Mouse (Mus musculus): ENCODE results near the gene Zswim1.
"Not testable (repeated sequence)": the region's sequence is repeated elsewhere in the genome, so short reads cannot be mapped to it uniquely, and the experiment has no call there.

The Zswim1 gene

DNA sequence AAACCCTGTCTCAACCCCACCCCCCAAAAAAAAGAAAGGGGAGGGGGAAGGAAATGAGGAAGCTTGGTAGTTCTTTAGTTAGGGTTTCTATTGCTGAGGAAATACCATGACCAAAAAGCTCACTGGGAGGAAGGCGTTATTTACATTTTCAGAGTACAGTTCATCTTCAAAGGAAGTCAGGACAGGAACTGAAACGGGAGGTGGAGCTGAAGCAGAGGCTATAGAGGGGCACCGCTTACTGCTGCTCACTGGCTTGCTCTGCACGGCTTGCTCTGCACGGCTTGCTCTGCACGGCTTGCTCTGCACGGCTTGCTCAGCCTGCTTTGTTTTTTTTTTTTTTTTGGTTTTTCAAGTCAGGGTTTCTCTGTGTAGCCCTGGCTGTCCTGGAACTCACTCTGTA is 46.0 kb downstream of the Zswim1 start:
- no peak for DNase-seq

DNA sequence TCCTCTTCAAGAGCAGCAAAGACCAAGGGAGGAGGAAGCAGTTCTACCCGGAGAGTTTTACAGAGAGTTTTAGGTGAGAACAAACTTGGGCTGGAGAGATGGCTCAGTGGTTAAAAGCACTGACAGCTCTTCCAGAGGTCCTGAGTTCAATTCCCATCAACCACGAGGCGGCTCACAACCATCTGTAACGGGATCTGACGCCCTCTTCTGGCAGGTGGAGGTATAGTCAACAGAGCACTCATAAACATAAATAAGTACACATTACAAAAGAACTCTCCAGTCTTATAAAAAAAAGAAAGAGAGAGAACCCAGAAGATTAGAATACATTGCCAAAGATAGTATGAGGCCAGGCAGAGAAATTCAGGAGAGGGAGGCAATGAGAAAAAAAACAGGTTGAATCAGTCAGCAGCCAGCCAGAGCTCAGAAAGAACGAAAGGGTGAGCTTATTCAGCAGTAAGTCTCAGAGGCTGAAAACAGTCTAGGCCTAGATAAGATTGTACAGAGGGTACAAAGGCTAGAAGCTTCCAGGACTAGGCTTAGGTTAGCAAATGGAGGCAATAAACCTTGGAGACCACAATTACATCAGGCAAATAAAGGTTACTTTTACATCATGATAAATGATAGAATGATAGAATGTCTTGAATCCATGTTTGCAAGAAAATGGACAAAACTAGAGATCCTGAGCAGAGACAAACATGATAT is 49.3 kb downstream of the Zswim1 start:
- no peak for DNase-seq

DNA sequence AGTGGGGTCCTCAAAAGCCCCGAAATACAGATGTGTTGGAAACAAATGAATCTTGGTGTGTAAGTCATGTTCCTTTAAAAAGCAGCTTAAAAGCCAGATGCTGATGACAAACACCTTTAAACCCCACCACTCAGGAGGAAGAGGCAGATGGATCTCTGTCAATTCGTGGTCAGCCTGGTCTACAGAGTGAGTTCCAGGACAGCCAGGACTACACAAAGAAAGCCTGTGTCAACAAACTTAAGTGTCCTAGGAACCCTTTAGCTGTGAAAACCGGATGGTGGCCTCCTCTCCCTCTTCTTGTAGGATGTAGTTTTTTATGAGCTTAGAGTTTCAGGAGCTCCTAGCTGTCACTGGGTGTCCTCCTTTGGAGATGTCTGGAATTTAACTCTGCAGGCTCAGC is 51.1 kb downstream of the Zswim1 start:
- DNase-seq: no peak

DNA sequence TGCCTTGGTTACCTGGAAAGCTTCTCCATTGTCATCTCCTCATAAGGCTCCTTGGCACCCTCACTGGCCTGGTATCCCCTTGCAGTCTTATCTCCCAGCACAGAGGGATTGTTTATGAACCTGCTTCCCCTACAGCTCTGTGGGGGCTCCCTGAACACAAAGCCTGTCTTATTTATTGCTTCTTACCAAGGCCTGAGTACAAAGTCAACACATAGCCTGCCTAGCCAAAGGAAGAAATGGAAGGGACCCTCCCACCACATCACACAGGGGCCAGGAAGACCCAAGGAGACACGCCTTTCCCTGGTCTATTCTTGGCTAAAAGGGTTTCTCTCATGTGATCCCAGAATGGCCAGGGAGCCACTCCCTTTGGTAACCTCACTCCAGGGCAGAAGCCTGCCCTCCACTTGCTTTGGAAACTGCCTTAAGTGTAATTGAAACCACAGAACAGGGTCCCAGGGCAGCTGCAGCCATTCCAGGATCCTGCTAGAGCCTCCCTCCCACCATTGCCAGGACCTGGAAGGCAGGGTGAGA is 51.8 kb downstream of the Zswim1 start:
- no peak for DNase-seq

DNA sequence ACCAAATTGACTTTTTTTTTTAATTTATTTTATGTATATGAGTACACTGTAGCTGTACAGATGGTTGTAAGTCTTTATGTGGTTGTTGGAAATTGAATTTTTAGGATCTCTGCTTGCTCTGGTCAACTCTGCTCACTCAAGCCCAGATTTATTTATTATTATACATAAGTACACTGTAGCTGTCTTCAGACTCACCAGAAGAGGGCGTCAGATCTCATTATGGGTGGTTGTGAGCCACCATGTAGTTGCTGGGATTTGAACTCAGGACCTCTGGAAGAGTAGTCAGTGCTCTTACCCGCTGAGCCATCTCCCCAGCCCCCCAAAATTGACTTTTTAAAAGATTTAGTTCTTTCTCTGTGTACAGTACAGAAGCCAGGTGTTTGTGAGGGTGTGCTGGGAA is 53.2 kb downstream of the Zswim1 start:
- not testable (repeated sequence) for DNase-seq

All from thymus, postnatal 14 days (tissue).